Mouse (Mus musculus): ENCODE results near the gene Fabp1. TPM values are rescaled to one million over a fixed set of nuclear protein-coding genes. Genes with fewer than 3 reads are reported as not detected.

The Fabp1 gene
- total RNA-seq, 1 experiment: not detected

DNA sequence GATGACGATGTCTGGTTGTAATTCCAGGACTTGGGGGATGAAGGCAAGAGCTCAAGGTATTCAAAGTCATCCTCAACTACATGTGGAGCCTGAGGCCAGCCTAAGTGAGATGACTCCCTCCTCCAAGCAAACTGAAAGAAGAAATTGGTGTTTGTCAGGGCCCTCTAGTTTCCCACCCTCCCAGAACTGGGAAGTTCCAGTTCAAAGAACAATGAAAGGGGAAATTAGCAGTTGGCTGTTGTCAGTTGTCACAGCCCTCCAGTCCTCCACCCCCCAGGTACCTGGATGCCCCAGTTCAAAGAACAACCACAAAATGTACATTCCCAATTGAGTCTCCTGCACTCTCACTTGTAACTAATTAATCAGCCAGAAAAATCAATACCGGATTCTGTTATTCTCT, 9.1 kb downstream of the Fabp1 start:
- no peak overlapping the region for H3K27ac ChIP-seq (ENCODE audit: insufficient read depth, low read depth, low read length, poor library complexity, severe bottlenecking)
- H3K36me3 ChIP-seq (ENCODE audit: control insufficient read depth, insufficient read depth, low read length, poor library complexity, severe bottlenecking): no peaks in the 10 kb centered on the region
- TF ChIP-seq CHD2 (IDR thresholded peaks at IDR 0.05; ENCODE audit: low read depth, low read length) (no peak), HCFC1 (IDR thresholded peaks at IDR 0.05; ENCODE audit: borderline replicate concordance, insufficient read depth, low read length) (no peak), ZNF384 (IDR thresholded peaks at IDR 0.05; ENCODE audit: low read depth, low read length) (no peak), MAFK (IDR thresholded peaks at IDR 0.05; ENCODE audit: insufficient read depth, low read depth, low read length) (no peak), ZC3H11A (IDR thresholded peaks at IDR 0.05; ENCODE audit: borderline replicate concordance, low read depth, low read length) (no peak)
- no peak overlapping the region for H3K9ac ChIP-seq (ENCODE audit: insufficient read depth, low read depth, low read length, poor library complexity, severe bottlenecking)
- no peaks in the 10 kb centered on the region for H3K9me3 ChIP-seq (ENCODE audit: control insufficient read depth, insufficient read depth, low read depth, low read length)
- peak; percentile 47 for DNase-seq (ENCODE audit: low read depth, low spot score)
- in situ Hi-C loops (cut with MboI; ENCODE audit: low sequenced_read_pairs in 2 of 2, unreplicated experiment in 2 of 2): no loop called here
- peaks cover 2 to 3% of the 10 kb centered on the region in 2 experiments; a peak in 2 of 4 replicates for H3K4me1 ChIP-seq (ENCODE audit: control insufficient read depth in 2 of 2, insufficient read depth in 2 of 2, low read length in 2 of 2, poor library complexity in 1 of 2)
- no peak overlapping the region for H3K4me3 ChIP-seq (ENCODE audit: insufficient read depth in 1 of 2, low read depth in 1 of 2, low read length in 2 of 2, poor library complexity in 1 of 2, severe bottlenecking in 1 of 2)

DNA sequence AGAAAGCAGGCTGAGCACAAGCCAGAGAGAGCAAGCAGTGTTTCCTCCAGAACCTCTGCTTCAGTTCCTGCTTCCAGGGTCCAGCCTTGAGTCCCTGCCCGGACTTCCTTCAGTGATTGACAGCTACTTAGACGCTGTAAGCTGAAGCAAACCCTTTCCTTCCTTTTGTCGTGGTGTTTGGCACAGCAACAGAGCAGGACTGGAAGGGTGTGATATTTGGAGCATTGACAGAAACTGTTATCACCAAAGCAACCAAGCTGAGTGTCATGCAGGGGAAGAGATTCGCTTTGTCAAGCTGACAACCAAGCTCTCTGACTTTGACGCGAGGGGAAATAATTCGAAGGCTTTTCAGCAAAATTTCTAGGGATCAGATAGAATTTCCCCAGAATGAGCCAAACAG, 12.3 kb downstream of the Fabp1 start:
- H3K9ac ChIP-seq (ENCODE audit: insufficient read depth, low read depth, low read length, poor library complexity, severe bottlenecking): no peak overlapping the region
- peaks cover 0 to 2% of the 10 kb centered on the region in 2 experiments; a peak in 1 of 4 replicates for H3K4me1 ChIP-seq (ENCODE audit: control insufficient read depth in 2 of 2, insufficient read depth in 2 of 2, low read length in 2 of 2, poor library complexity in 1 of 2)
- TF ChIP-seq HCFC1 (IDR thresholded peaks at IDR 0.05; ENCODE audit: borderline replicate concordance, insufficient read depth, low read length) (no peak), ZC3H11A (IDR thresholded peaks at IDR 0.05; ENCODE audit: borderline replicate concordance, low read depth, low read length) (no peak), ZNF384 (IDR thresholded peaks at IDR 0.05; ENCODE audit: low read depth, low read length) (no peak), CHD2 (IDR thresholded peaks at IDR 0.05; ENCODE audit: low read depth, low read length) (no peak), MAFK (IDR thresholded peaks at IDR 0.05; ENCODE audit: insufficient read depth, low read depth, low read length) (no peak)
- in situ Hi-C loops (cut with MboI; ENCODE audit: low sequenced_read_pairs in 2 of 2, unreplicated experiment in 2 of 2): no loop called here
- no peaks in the 10 kb centered on the region for H3K9me3 ChIP-seq (ENCODE audit: control insufficient read depth, insufficient read depth, low read depth, low read length)
- no peak overlapping the region for H3K4me3 ChIP-seq (ENCODE audit: insufficient read depth in 1 of 2, low read depth in 1 of 2, low read length in 2 of 2, poor library complexity in 1 of 2, severe bottlenecking in 1 of 2)
- DNase-seq (ENCODE audit: low read depth, low spot score): no peak
- H3K36me3 ChIP-seq (ENCODE audit: control insufficient read depth, insufficient read depth, low read length, poor library complexity, severe bottlenecking): no peaks in the 10 kb centered on the region
- no peak overlapping the region for H3K27ac ChIP-seq (ENCODE audit: insufficient read depth, low read depth, low read length, poor library complexity, severe bottlenecking)

DNA sequence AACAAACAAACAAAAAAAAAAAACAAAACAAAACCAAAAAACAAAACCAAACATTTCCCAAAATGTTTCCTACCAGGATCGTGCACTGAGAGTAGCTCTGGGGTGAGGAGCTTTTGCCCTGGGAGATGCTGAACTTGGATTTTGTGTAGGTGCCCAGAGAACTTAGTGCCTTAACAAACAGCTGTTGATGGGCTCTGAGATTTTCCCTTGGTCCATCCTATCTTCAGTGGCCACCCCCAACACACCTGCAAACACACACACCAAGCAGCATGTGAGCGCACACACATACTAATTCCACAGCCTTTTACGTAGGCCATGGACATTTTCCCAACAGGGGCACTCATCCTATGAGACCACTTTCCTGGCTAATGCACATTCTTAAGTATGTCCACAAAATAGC, 12.8 kb downstream of the Fabp1 start:
- Histone ChIP-seq H3K9ac (ENCODE audit: insufficient read depth, low read depth, low read length, poor library complexity, severe bottlenecking) (no peak overlapping the region), H3K36me3 (ENCODE audit: control insufficient read depth, insufficient read depth, low read length, poor library complexity, severe bottlenecking) (no peaks in the 10 kb centered on the region), H3K9me3 (ENCODE audit: control insufficient read depth, insufficient read depth, low read depth, low read length) (no peaks in the 10 kb centered on the region), H3K27ac (ENCODE audit: insufficient read depth, low read depth, low read length, poor library complexity, severe bottlenecking) (no peak overlapping the region), H3K4me3 (ENCODE audit: insufficient read depth in 1 of 2, low read depth in 1 of 2, low read length in 2 of 2, poor library complexity in 1 of 2, severe bottlenecking in 1 of 2) (no peak overlapping the region), H3K4me1 (ENCODE audit: control insufficient read depth in 2 of 2, insufficient read depth in 2 of 2, low read length in 2 of 2, poor library complexity in 1 of 2) (peaks cover 0 to 2% of the 10 kb centered on the region in 2 experiments; a peak in 1 of 4 replicates)
- TF ChIP-seq ZC3H11A (IDR thresholded peaks at IDR 0.05; ENCODE audit: borderline replicate concordance, low read depth, low read length): no peak
- no peak for TF ChIP-seq HCFC1 (IDR thresholded peaks at IDR 0.05; ENCODE audit: borderline replicate concordance, insufficient read depth, low read length)
- TF ChIP-seq MAFK (IDR thresholded peaks at IDR 0.05; ENCODE audit: insufficient read depth, low read depth, low read length): no peak
- no peak for DNase-seq (ENCODE audit: low read depth, low spot score)
- in situ Hi-C loops (cut with MboI; ENCODE audit: low sequenced_read_pairs in 2 of 2, unreplicated experiment in 2 of 2): no loop called here

DNA sequence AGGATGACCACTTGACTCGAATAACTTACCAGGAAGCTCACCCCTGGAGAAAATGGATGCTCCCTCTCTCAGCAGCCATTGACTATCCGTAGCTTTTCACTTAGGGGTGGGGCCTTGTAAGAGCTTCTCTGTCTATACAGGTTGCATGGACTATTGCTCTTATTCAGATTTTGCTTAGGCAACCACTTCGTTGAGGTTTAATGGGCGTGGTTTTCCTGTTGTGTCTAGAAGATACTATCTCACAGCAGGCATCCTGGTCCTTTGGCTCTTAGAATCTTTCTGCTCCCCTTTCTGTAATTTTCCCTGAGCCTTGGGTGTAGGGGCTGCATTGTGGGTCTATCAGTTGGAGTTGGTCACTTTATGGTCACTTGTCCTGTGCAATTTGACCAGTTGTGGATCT, 21.9 kb downstream of the Fabp1 start:
- in situ Hi-C loops (cut with MboI; ENCODE audit: low sequenced_read_pairs in 2 of 2, unreplicated experiment in 2 of 2): no loop called here
- Histone ChIP-seq H3K27ac (ENCODE audit: insufficient read depth, low read depth, low read length, poor library complexity, severe bottlenecking) (no peak overlapping the region), H3K36me3 (ENCODE audit: control insufficient read depth, insufficient read depth, low read length, poor library complexity, severe bottlenecking) (no peaks in the 10 kb centered on the region), H3K4me1 (ENCODE audit: control insufficient read depth in 2 of 2, insufficient read depth in 2 of 2, low read length in 2 of 2, poor library complexity in 1 of 2) (0 out of 4 replicates have a peak, but pooled peaks cover 2 to 6% of the 10 kb centered on the region in 2 experiments), H3K4me3 (ENCODE audit: insufficient read depth in 1 of 2, low read depth in 1 of 2, low read length in 2 of 2, poor library complexity in 1 of 2, severe bottlenecking in 1 of 2) (no peak overlapping the region), H3K9ac (ENCODE audit: insufficient read depth, low read depth, low read length, poor library complexity, severe bottlenecking) (no peak overlapping the region), H3K9me3 (ENCODE audit: control insufficient read depth, insufficient read depth, low read depth, low read length) (no peaks in the 10 kb centered on the region)
- DNase-seq (ENCODE audit: low read depth, low spot score): no peak
- TF ChIP-seq ZNF384 (IDR thresholded peaks at IDR 0.05; ENCODE audit: low read depth, low read length) (no peak), MAFK (IDR thresholded peaks at IDR 0.05; ENCODE audit: insufficient read depth, low read depth, low read length) (no peak), HCFC1 (IDR thresholded peaks at IDR 0.05; ENCODE audit: borderline replicate concordance, insufficient read depth, low read length) (no peak), ZC3H11A (IDR thresholded peaks at IDR 0.05; ENCODE audit: borderline replicate concordance, low read depth, low read length) (no peak), CHD2 (IDR thresholded peaks at IDR 0.05; ENCODE audit: low read depth, low read length) (no peak)
